Mouse (Mus musculus): ENCODE measurements around the gene H60b. TPM values are rescaled to one million over a fixed set of nuclear protein-coding genes. Genes with fewer than 3 reads are reported as not detected.

The H60b gene
- total RNA-seq, 2 experiments from 2014 or later, result not detected

Other genes starting within 250 kb of the H60b start
- gene 4930444G20Rik, start 90.5 kb upstream of the H60b start, total RNA-seq (2015), result not detected in 2 replicates
- not detected in 2 replicates for gene 4930444G20Rik, start 90.5 kb upstream of the H60b start, total RNA-seq (2017)
- 3.1 and 3.7 TPM in 2 replicates for gene E030030I06Rik, start 9.3 kb upstream of the H60b start, total RNA-seq (2015)
- 2.4 and 2.9 TPM in 2 replicates for gene E030030I06Rik, start 9.3 kb upstream of the H60b start, total RNA-seq (2017)
- gene Raet1e, start within 50 bp of the H60b start, total RNA-seq (2015), result 3.7 and 3.9 TPM in 2 replicates
- gene Raet1e, start within 50 bp of the H60b start, total RNA-seq (2017), result 1.3 and 7.2 TPM in 2 replicates
- gene Raet1d, start 202.0 kb downstream of the H60b start, total RNA-seq (2015), result 0.62 TPM in 1 of 2 replicates, not detected in the other
- 0.41 and 0.66 TPM in 2 replicates for gene Raet1d, start 202.0 kb downstream of the H60b start, total RNA-seq (2017)